Mouse (Mus musculus): ENCODE measurements around the gene Cdc14b.

Cdc14b gene

GRCm38 (mm10) chr13:64237000-64237680, 38.0 kb downstream of the Cdc14b start:
- no peak for DNase-seq (ENCODE audit: low spot score)

GRCm38 (mm10) chr13:64235777-64236176, 39.3 kb downstream of the Cdc14b start:
- no peak for DNase-seq (ENCODE audit: low spot score)

GRCm38 (mm10) chr13:64235062-64235715, 39.9 kb downstream of the Cdc14b start:
- no peak for DNase-seq (ENCODE audit: low spot score)

DNA sequence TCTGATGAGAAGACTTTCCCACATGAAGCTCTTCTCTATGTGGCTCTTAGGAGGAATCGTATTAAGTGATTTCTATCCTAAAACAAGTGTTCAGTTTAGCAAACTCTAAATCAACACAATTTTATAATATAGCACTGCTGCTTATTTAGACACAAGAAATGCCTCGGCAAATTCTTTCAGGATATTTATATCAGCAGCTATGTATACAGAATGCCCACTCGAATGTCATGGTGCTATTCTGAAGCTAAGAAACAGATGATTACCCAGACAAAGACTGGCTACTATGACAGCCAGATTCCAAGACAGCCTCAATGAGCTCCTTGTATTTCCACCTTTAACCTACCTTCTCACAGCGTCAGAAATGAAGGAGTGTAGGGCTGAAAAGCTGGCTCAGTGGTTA, 42.0 kb downstream of the Cdc14b start:
- DNase-seq (ENCODE audit: low spot score): no peak

DNA sequence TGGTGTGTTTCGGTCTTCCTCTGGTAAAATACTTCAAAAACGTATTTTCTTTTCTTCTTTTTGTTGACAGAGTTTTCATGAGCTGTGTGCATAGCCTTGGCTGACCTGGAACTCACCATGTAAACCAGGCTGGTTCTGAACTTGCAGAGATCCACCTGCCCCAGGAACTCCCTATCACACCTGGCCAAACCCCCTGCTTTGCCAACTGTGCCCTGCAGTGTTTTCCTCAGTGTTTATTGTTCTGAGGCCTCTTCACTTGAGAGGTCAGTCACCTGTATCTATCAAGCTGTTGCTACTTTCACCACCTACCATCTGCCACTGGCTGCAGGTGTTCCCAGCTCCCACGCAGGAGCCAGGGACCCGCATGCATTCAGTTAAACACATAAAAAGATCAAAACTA, 48.4 kb downstream of the Cdc14b start:
- no peak for DNase-seq (ENCODE audit: low spot score)

DNA sequence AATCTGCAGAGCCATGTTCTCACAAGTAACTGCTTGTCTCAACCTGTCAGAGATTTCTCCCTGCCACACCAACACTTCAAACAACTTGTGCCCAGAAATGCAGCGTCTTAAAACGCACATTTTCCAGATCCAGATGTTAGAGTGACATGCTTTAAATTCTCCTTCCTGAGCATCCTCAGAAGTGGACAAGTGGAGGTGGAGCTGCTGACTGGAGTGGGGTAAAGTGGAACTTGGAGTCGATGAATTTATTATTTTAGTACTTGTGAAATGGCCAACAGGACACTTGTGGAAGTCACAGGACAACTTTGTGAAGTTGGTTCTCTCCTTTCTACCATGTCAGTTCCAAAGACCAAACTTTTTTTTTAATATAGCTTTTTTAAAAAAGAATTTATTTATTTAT, 49.4 kb downstream of the Cdc14b start:
- no peak for DNase-seq (ENCODE audit: low spot score)

DNA sequence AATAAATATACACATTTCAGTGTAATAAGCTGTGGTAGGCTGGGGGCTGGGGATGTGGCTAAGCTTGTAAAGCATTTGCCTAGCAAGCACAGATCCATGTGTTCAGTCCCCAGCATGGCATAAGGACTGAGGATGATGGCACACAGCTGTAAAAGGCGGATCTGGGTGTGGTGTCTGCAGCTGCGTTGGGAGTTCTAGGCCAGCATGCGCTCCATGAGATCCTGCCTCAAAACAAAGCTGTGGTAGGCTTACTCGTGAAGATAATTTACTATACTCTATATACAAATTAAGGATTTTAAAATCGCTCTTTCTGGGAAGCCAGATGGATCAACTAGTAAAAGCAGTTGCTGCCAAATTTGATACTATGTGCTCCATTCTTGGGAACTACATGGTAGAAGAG, 60.2 kb downstream of the Cdc14b start:
- no peak for DNase-seq (ENCODE audit: low spot score)

DNA sequence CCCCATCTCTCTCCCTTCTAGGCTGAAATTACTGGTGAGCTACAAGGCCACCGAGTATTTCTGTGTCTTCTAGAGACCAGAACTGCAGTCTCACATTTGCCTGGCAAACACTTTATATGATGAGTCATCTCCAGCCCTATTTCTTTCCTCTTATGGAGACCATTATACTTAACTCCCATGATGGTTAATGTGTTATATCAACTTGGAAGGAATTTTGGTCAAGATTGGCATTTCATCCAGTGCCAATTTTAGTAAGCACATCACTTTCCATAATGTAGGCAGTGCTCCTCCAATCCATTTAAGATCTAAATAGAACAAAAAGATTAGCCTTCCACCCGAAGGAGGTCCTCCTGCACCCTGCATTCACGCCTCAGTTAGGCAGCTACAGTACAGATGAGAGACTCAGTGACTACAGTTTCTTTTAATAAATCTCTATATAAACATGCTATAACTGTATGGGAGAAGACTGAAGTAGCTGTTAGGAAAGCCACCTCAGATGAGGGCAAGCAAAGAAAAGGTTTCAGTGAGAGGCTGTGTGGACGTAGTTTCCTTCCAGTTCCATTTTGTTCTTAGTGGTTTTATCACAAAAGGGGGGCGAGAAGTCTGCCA, 63.0 kb downstream of the Cdc14b start:
- DNase-seq (ENCODE audit: low spot score): no peak

GRCm38 (mm10) chr13:64208146-64208545, 66.9 kb downstream of the Cdc14b start:
- no peak for DNase-seq (ENCODE audit: low spot score)

DNA sequence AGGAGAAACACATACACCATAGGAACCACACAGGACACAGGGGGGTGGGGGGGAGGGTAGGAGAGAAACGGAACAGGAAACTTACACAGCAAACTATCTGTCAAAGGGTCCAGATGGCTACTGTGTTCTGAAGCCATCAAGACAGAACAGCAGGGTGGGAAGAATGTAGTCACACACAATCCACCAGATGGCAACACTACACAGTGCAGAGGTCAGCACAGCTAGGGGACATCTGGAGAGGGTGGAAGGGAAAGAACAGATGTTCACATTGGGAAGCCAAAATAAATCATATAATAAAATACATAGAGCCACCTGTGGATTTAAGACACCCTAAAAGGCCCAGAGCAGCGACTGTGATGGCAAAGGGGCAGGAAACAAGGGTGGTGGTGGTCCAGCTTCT, 69.9 kb downstream of the Cdc14b start:
- no peak for DNase-seq (ENCODE audit: low spot score)

DNA sequence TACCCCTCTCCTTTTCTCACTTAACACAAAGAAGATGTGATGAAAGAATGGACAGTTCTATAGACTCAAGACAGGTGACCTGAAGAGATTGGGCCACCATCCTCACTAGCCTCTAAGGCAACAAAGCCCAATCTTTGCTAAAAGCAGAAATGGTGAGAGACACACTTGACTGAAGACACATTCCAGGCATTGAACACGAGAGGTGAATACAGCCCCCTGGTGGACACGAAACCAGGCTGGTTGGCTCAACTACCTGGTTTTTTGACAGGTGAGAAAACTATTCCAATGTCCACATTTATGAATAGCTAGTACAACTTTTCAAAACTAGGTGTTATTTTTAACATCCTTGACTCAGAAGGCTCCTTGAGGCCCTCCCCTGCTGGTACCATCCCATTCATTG, 70.4 kb downstream of the Cdc14b start:
- no peak for DNase-seq (ENCODE audit: low spot score)

DNA sequence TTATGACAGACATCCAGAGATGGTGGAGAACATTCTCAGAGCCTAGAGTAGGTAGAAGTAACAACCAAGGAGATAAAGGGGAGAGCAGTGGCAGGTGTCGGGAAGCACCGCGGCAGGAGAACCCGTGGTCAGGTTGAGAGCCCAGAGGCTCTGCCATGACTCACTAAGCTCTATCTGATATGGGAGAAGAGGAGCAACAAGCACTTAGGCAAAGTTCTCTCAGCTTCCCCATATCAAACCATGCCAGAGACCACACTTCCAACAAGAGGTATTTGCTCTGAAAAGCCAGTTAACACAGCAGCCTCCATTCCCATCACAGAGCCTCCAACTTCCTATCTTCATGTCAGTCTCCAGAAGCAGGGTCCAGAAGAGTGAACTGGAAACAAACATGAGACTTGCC, 74.2 kb downstream of the Cdc14b start:
- no peak for DNase-seq (ENCODE audit: low spot score)

- DNase-seq (ENCODE audit: low spot score): peak; percentile 40
Observed at GRCm38 (mm10) chr13:64198310-64198709, 76.8 kb downstream of the Cdc14b start.

- DNase-seq (ENCODE audit: low spot score): no peak
Observed at GRCm38 (mm10) chr13:64197899-64198298, 77.2 kb downstream of the Cdc14b start.

DNA sequence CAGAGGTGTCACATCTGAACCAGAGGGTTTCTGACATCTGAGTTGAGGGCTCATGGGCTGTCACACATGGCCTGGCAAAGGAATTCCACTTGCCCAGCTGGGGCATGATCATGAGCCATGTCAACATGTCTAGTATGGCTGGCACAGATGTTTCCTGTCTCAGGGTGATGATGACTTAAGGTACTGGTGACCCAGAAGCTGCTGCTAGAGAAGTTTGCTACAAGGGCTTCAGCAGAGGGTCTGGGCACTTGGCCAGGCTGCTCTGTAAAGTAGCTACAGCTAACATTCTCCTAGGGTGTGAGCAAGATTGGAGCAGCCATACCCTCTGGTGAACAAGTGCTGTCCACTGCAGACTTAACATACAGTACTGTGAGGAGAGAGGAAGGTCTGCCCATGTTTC, 88.0 kb downstream of the Cdc14b start:
- no peak for DNase-seq (ENCODE audit: low spot score)

DNA sequence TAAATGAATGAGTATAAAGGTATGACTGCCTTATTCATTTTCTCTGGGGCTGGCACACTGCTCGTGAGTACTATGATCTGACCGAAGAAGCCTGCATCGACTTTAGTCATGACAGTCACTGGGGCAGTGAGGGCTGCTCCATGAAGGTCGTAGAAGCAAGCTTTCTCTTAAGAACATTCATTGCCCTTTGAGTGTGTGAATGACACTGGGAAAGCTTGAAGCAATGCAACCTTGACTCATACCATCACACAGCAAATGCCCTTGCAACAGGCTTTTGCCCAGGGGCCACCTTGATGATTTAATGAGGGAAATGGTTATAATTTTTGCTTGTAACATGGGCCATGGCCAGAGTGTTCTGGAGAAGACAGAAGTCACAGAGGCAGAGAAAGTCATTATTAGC, 88.6 kb downstream of the Cdc14b start:
- DNase-seq (ENCODE audit: low spot score): no peak

DNA sequence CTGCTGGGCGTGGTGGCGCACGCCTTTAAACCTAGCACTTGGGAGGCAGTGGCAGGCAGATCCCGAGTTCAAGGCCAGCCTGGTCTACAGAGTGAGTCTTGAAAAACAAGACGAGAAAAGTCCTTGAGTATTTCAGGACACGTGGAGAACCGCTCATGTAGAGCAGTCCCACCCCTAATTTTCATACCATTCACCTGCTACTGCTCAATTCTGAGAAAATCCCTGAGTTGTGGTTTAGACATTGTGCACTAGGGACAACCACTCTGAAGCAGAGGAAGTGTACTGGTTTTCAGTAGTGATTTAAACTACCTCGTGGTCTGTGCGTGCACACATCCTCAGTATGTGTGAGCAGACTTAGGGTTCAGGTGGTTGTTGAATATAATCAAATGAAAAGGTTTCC, 89.5 kb downstream of the Cdc14b start:
- no peak for DNase-seq (ENCODE audit: low spot score)

GRCm38 (mm10) chr13:64185176-64185575, 89.9 kb downstream of the Cdc14b start:
- DNase-seq (ENCODE audit: low spot score): no peak

DNA sequence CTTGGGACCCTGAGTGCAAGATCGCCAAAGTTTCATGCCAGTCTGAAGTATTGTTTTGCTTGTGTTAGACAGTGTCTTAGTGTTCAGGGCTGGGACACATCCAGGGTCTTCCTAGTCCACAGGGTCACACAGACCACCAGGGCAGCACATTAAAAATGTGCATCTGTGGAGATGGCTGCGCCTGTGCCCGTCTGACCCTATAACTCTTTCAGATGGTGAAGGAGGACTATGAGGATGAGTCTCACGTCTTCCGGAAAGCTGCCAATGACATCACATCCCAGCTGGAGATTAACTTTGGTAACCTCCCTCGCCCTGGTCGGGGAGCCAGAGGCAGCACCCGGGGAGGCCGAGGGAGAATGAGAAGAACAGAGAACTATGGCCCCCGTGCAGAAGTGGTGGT, 90.7 kb downstream of the Cdc14b start:
- no peak for DNase-seq (ENCODE audit: low spot score)

- no peak for DNase-seq (ENCODE audit: low spot score)
Observed at GRCm38 (mm10) chr13:64183583-64183982, 91.5 kb downstream of the Cdc14b start.

DNA sequence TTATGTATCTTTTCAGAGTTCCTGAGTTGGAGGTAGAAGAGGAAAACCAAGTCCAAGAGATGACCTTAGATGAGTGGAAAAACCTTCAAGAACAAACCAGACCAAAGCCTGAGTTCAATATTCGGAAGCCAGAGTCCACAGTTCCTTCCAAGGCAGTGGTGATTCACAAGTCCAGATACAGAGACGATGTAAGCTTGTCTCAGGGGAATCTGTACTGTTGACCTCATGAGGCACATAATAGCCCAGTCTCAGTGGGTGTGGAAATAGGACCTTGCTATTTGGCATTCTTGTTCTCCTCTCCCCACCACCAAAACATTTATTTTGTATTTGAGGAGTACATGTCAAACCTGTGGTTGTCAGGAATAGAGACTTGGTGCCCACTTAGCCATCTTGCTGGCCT, 93.0 kb downstream of the Cdc14b start:
- DNase-seq (ENCODE audit: low spot score): no peak

DNA sequence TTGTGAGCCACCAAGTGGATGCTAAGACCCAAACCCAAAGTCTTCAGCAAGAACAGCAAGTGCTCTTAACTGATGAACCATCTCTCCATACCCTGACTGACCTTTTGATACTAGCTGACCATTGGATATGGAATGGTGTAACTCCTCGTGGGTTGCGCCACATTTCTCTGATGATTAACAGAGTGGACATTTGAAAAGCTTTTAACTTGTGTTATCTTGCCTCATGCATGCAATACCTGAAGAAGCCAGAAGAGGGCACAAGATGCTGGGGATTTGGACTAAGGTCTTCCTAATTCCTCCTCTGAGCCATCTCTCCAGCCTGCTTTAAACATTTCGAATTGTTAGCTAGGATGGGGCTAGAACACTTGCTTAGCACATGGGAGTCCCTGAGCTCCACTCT, 94.2 kb downstream of the Cdc14b start:
- DNase-seq (ENCODE audit: low spot score): peak; percentile 38

- DNase-seq (ENCODE audit: low spot score): no peak
Observed at GRCm38 (mm10) chr13:64180300-64180699, 94.8 kb downstream of the Cdc14b start.

All from testis, postnatal 14 days (tissue).